Comparison of ENCODE assay signal across 8 mouse cellular contexts in genomic region chr10:30843438-30844190, GRCm38 (mm10). TPM values are rescaled to one million over a fixed set of nuclear protein-coding genes. Genes with fewer than 3 reads are reported as not detected.
DNase-seq lines count a peak whose midpoint lies in the region; ATAC-seq and TF ChIP-seq lines count a peak whose summit lies in the region.

No protein-coding gene starts in this region.

- no peak overlapping the region for H3K27ac ChIP-seq in cortical plate, adult 2 months (ENCODE audit: insufficient read depth, low read length)
- no peak overlapping the region for H3K27ac ChIP-seq in left cerebral cortex, adult 2 months
- no peak overlapping the region for H3K27ac ChIP-seq in midbrain, embryonic 12.5 days (replicated peaks)
- no peak overlapping the region for H3K27ac ChIP-seq in stomach, postnatal 0 days (replicated peaks)

- 3% methylated on average over 21 of the region's 21 CpGs for WGBS in lung, adult 2 months
- 0% methylated on average over 21 of the region's 21 CpGs for WGBS in midbrain, embryonic 12.5 days
- WGBS in stomach, postnatal 0 days: 3% methylated on average over 21 of the region's 21 CpGs

- H3K9me3 ChIP-seq in midbrain, embryonic 12.5 days: no peaks in the 10 kb centered on the region
- no peaks in the 10 kb centered on the region for H3K9me3 ChIP-seq in stomach, postnatal 0 days (ENCODE audit: control insufficient read depth, low read length)

- ATAC-seq in midbrain, embryonic 12.5 days (ENCODE audit: low FRiP score, low read depth): no peak
- ATAC-seq in stomach, postnatal 0 days (ENCODE audit: low FRiP score, low TSS enrichment): no peak

- intact Hi-C loops in heart, postnatal 10 days (cut with DNase I): loop anchor here (5.0 kb wide), 1 partner anchor 454 kb away; no protein-coding TSS in a partner anchor
- intact Hi-C loops in left cerebral cortex, adult 2 months (cut with DNase I): loop anchor here (5.0 kb wide), 1 partner anchor 454 kb away; no protein-coding TSS in a partner anchor

- TF ChIP-seq CTCF in lung, adult 2 months (IDR thresholded peaks at IDR 0.05; ENCODE audit: insufficient read depth, low read length): no peak
- TF ChIP-seq CTCF in cortical plate, adult 2 months (IDR thresholded peaks at IDR 0.05; ENCODE audit: extremely low read depth, insufficient read depth, low read length): no peak
- TF ChIP-seq CTCF in left cerebral cortex, adult 2 months (IDR thresholded peaks at IDR 0.05): no peak
- no peak for TF ChIP-seq CTCF in stomach, postnatal 0 days (IDR thresholded peaks at IDR 0.05; ENCODE audit: low read depth)

- H3K4me2 ChIP-seq in midbrain, embryonic 12.5 days (replicated peaks): peak overlapping the region; percentile 84
- peak overlapping the region; percentile 79 for H3K4me2 ChIP-seq in stomach, postnatal 0 days (replicated peaks; ENCODE audit: low read depth)

- peak overlapping the region; percentile 32; the same call in 1 of the 2 replicates for H3K9ac ChIP-seq in midbrain, embryonic 12.5 days (replicated peaks)
- no peak overlapping the region for H3K9ac ChIP-seq in stomach, postnatal 0 days (ENCODE audit: low read length)

- TF ChIP-seq EP300 in stomach, postnatal 0 days (optimal IDR thresholded peaks at IDR 0.05): no peak

- H3K36me3 ChIP-seq in midbrain, embryonic 12.5 days: no peaks in the 10 kb centered on the region
- no peaks in the 10 kb centered on the region for H3K36me3 ChIP-seq in stomach, postnatal 0 days (ENCODE audit: control insufficient read depth, insufficient read depth, low read length)

- DNase-seq in lung, adult 2 months: peak; percentile 27
- DNase-seq in lung, postnatal 25 days (ENCODE audit: low spot score): no peak
- peak; percentile 58 to 59 for DNase-seq in heart, postnatal 10 days
- peak; percentile 18 to 35 for DNase-seq in left cerebral cortex, adult 2 months (ENCODE audit: extremely low spot score in 1 of 2, low spot score in 2 of 2)
- no peak for DNase-seq in stomach, postnatal 0 days (ENCODE audit: low spot score)
- DNase-seq in thymus, postnatal 10 days (ENCODE audit: low spot score in 2 of 2): no peak

- no peak for TF ChIP-seq POLR2A in lung, adult 2 months (IDR thresholded peaks at IDR 0.05; ENCODE audit: borderline replicate concordance, extremely low read depth, low read depth, low read length)
- TF ChIP-seq POLR2A in cortical plate, adult 2 months (IDR thresholded peaks at IDR 0.05; ENCODE audit: extremely low read depth, insufficient read depth, low read length): no peak

- H3K4me1 ChIP-seq in lung, adult 2 months (ENCODE audit: control insufficient read depth, insufficient read depth, low read length): peaks cover 3% of the 10 kb centered on the region; the same call in 1 of the 2 replicates
- no peaks in the 10 kb centered on the region; the same call in 1 of the 2 replicates for H3K4me1 ChIP-seq in cortical plate, adult 2 months (ENCODE audit: control insufficient read depth, insufficient read depth, low read length)
- H3K4me1 ChIP-seq in midbrain, embryonic 12.5 days: peaks cover 21% of the 10 kb centered on the region
- no peaks in the 10 kb centered on the region for H3K4me1 ChIP-seq in stomach, postnatal 0 days (replicated peaks; ENCODE audit: control insufficient read depth, insufficient read depth)

- H3K27me3 ChIP-seq in midbrain, embryonic 12.5 days: peaks cover 62% of the 10 kb centered on the region
- H3K27me3 ChIP-seq in stomach, postnatal 0 days (ENCODE audit: control insufficient read depth, insufficient read depth, low read length): no peaks in the 10 kb centered on the region; the same call in 1 of the 2 replicates

- peak overlapping the region; percentile 42 for H3K4me3 ChIP-seq in lung, adult 2 months (replicated peaks; ENCODE audit: extremely low read depth, low read depth, low read length)
- peak overlapping the region; percentile 94 for H3K4me3 ChIP-seq in cortical plate, adult 2 months (ENCODE audit: insufficient read depth, low read length)
- peak overlapping the region; percentile 90 for H3K4me3 ChIP-seq in left cerebral cortex, adult 2 months
- peak overlapping the region; percentile 62 for H3K4me3 ChIP-seq in midbrain, embryonic 12.5 days
- peak overlapping the region; percentile 51 for H3K4me3 ChIP-seq in stomach, postnatal 0 days (ENCODE audit: low read depth, low read length)

RNA-seq across cellular contexts. Expression of gene Hey2, which starts 1.0 kb away (rescaled TPM):
- polyA plus RNA-seq in lung, adult 2 months (2012; rRNA removed): 7.3 and 8.5 TPM in 2 replicates
- 5.6 and 6.7 TPM in 2 replicates for polyA plus RNA-seq in cortical plate, adult 2 months (2012; rRNA removed)
- total RNA-seq in heart, postnatal 10 days (2021): 1 to 10 TPM; 7.1 to 7.7 TPM
- 1 to 10 TPM; 6.2 to 6.9 TPM for total RNA-seq in left cerebral cortex, adult 2 months (2021)
- 3.7 and 4.6 TPM in 2 replicates for polyA plus RNA-seq in midbrain, embryonic 12.5 days (2016; fragmentation: Nextera tagmentation; extraction: Ambion mirVana)
- 1.7 and 1.8 TPM in 2 replicates for polyA plus RNA-seq in stomach, postnatal 0 days (2015; fragmentation: Nextera tagmentation; extraction: Ambion mirVana)

RNA-seq across cellular contexts. Expression of gene Ncoa7, which starts 40.5 kb away (rescaled TPM):
- 4.0 and 4.6 TPM in 2 replicates for polyA plus RNA-seq in lung, adult 2 months (2012; rRNA removed)
- polyA plus RNA-seq in cortical plate, adult 2 months (2012; rRNA removed): 47.2 and 49.9 TPM in 2 replicates
- 1 to 10 TPM; 7.3 to 8.4 TPM for total RNA-seq in heart, postnatal 10 days (2021)
- total RNA-seq in left cerebral cortex, adult 2 months (2021): 100 to 1,000 TPM in 1 of 2 experiments, 10 to 100 TPM in 1; 97.2 to 104 TPM
- polyA plus RNA-seq in midbrain, embryonic 12.5 days (2016; fragmentation: Nextera tagmentation; extraction: Ambion mirVana): 7.4 and 8.0 TPM in 2 replicates
- 11.4 and 12.2 TPM in 2 replicates for polyA plus RNA-seq in stomach, postnatal 0 days (2015; fragmentation: Nextera tagmentation; extraction: Ambion mirVana)

Comparison
In these comparisons a context has a peak if more than half of its experiments do, and no peak if none do; other contexts are left out.
1. DNase-seq: peak in lung, adult 2 months (single experiment), heart, postnatal 10 days (2 of 2) and left cerebral cortex, adult 2 months (2 of 2); none in lung, postnatal 25 days (single experiment), stomach, postnatal 0 days (single experiment) and thymus, postnatal 10 days (0 of 2).
2. H3K4me3 ChIP-seq: peak in every context shown above with its lines; median percentile 94 in cortical plate, adult 2 months; 90 in left cerebral cortex, adult 2 months; 62 in midbrain, embryonic 12.5 days; 51 in stomach, postnatal 0 days; 42 in lung, adult 2 months.